Mouse (Mus musculus) cerebellum, postnatal 10 days (tissue): Measurements from ENCODE around the gene Tsfm.
"Not testable (repeated sequence)": the region's sequence is repeated elsewhere in the genome, so short reads cannot be mapped to it uniquely, and the experiment has no call there.

ENCODE experiments used
- DNase-seq, 2 experiments: peaks; one replicate each; pipeline ENCODE4 v3.0.0; 2021; ENCODE audit warnings: mixed read lengths in 2 of 2

The Tsfm gene

GRCm38 (mm10) chr10:127030336-127031296, at the start of gene Tsfm:
Gene Tsfm, minus strand, starts transcription at chr10:127030840.
- peak; percentile 97 for DNase-seq

DNA sequence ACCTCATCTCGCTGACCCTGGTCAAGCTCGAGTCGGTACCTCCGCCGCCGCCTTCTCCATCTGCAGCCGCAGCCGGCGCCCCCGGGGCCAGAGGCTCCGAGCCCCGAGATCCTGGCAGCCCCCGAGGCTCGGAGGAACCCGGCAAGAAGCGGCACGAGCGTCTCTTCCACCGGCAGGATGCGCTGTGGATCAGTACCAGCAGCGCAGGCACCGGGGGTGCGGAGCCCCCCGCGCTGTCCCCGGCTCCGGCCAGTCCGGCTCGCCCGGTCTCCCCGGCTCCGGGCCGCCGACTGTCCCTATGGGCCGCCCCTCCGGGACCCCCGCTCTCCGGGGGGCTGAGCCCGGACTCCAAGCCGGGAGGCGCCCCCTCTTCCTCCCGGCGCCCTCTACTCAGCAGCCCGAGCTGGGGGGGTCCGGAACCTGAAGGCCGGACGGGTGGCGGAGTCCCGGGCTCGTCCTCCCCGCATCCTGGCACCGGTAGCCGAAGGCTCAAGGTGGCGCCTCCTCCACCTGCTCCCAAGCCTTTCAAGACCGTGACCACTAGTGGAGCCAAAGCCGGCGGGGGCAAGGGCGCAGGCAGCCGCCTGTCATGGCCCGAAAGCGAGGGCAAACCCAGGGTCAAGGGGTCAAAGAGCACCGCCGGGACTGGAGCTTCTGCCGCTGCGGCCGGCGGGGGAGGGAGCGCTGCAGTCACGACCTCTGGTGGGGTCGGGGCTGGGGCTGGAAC, 49.2 kb upstream of the Tsfm start:
- DNase-seq, result peak; percentile 79 to 80

- DNase-seq, result peak; percentile 83 to 87
Measured at GRCm38 (mm10) chr10:127078677-127079575, 48.3 kb upstream of the Tsfm start.

GRCm38 (mm10) chr10:127078001-127078676, 47.5 kb upstream of the Tsfm start:
- DNase-seq, result peak in 1 of 2 experiments; percentile 49

GRCm38 (mm10) chr10:127077515-127077914, 46.9 kb upstream of the Tsfm start:
- no peak for DNase-seq

GRCm38 (mm10) chr10:127076082-127076481, 45.4 kb upstream of the Tsfm start:
- no peak for DNase-seq

- DNase-seq, result no peak
Measured at GRCm38 (mm10) chr10:127075651-127076050, 45.0 kb upstream of the Tsfm start.

GRCm38 (mm10) chr10:127075080-127075479, 44.4 kb upstream of the Tsfm start, which contains the start of gene Agap2:
Gene Agap2, plus strand, starts transcription at chr10:127075284.
- no peak for DNase-seq

DNA sequence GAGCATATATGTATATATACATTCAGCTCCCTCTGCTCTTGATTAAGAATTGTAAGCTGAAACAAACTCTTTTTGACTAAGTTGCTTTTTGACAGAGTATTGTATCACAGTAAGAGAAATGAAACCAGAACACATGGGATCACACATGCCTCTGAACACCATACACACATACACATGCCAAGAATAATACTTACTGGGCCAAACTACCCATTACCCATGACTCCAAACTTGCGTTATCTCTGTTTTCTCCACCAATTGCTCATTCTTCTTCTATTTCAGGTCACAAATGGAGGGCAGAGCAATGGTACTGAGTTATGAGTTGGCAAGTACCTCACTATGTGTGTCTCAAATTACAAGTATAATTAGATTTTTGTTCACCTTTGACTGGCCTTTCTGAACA, 43.3 kb upstream of the Tsfm start:
- no peak for DNase-seq

DNA sequence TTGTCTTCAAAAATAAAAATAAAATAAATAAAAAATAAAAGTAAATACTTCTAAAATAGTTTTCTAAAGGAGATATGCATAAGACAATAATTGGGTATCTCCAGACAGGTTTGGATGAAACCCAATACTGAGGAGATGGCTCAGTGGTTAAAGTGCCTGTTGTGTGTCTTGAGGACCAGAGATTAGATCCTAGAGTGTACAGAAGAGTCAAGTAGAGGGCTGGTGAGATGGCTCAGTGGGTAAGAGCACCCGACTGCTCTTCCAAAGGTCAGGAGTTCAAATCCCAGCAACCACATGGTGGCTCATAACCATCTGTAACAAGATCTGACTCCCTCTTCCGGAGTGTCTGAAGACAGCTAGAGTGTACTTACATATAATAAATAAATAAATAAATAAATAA, 42.3 kb upstream of the Tsfm start:
- not testable (repeated sequence) for DNase-seq

DNA sequence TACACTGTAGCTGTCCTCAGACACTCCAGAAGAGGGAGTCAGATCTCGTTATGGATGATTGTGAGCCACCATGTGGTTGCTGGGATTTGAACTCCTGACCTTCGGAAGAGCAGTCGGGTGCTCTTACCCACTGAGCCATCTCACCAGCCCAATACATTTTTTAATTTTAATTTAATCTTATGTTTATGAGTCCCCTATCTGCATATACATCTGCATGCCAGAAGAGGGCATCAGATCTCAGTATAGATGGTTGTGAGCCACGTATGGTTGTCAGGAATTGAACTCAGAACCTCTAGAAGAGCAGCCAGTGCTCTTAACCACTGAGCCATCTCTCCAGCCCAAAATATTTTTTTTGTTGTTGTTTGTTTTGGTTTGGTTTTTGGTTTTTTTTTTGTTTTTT, 41.6 kb upstream of the Tsfm start:
- DNase-seq, result not testable (repeated sequence)

- no peak for DNase-seq
Measured at GRCm38 (mm10) chr10:127071203-127071602, 40.6 kb upstream of the Tsfm start.

DNA sequence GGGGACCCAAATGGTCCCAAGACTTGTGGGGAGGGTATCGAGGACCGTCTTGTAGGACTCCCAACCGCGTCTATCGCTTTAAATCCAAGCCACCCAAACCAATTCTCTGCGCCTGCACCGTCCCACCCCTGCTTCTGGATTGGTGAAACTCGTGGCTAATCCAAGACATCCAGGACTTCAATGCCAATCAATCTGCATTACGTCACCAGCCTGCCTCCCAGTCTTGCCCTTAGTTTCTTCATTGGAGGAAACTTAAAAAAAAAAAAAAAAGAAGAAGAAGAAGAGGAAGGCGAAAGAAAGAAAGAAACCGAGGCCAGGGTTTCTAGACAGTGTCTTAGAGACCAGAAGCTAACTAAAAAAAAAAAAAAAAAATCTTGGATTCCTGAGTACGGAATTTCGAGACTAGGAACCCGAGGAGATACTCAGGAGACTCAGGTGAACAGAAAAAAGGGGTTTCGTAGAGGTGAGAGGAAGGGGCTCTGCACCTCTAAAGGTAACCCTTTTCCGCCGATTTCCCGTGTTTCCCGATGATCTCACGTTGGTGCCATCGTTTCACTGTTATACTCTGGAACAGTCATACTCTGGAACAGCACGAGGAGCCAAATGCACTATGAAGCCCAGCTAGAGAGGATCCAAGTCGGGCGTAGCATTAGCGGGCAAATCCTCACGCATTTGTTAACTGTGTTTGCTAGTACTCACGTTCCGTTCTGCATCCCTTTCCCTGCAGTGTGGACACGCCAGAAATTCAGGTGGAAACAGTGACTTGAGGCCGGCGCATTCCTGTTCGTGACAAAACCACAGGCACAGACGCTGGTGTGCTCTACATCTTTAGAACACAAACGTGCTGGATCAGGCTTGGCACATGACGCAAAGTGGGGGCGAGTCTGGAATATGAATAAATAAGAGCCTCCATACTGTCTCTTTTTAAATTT, 39.8 kb upstream of the Tsfm start, which contains the start of gene Tspan31:
Gene Tspan31, minus strand, starts transcription at position 75 of the 932 bp plus-strand sequence.
- peak; percentile 94 to 95 for DNase-seq

DNA sequence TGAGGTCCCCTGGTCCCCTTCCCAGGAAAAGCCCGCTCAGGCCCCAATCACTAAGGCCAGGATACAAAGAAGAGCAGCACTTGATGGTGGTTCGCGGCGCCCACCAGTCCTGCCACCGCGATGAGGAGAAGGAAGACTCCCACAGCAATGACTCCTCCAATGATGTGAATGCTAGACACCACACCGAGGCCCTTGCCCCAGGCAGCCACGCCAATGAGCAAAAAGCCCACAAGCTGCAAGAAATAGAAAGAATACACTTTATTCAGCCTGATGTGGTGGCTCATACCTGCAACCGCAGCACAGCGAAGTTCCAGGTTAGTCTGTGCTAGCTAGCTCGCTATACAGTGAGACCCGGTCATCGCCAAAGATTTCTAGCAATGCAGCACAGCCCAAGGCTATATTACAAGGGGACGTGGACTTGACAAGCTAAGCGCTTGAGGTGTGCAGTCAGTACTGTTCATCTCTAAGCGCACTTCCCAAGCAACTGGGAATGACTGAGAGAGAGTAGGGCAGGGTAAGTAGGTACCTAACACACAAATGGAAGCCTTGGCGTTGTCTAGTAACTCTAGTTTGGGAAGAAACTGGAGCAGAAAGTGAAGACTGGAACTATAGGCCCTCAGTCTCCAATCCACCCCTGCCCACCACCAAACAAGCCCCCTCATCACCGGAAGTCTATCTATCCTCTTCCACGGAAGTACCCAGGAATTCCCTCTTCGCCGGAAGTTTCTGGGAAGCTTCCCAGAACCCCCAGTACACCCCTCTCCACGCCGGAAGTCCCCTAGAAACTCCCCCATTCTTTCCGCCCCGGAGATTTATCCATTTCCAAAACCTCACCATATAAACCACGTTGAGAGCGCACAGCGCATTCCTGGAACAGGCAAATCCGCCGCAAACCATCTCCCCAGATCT, 38.9 kb upstream of the Tsfm start:
- peak; percentile 80 to 81 for DNase-seq

DNA sequence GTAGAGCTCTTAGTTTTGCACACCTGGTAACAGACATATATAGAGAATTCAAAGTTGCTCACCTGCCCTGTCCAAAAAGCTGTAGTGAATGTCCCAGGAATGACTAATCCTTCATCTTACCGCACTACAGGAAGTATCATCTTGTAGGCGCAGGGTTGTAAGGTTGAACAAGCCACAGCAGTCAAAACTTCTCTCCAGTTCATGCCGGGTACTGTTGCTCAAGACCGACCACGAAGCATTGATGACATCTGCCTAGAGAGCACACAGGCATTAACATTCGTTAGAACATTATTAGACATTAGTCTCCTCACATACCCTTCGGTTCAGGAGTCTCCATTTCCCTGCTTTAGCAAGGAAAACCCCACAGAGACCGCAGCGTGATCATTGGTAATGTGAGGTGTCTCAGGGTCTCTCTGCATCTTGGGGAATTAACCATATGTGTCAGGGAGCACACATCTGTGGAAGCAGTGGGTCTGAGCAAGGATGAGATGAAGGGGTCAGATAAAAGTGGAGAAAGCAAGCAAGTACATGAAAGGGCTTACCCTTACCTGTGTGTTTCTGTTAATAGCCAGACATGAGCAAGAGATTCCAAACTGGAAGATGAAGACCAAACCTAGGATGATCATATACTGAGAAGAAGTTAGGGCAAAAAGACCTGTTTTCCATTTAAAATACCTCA, 37.9 kb upstream of the Tsfm start:
- DNase-seq, result no peak

DNA sequence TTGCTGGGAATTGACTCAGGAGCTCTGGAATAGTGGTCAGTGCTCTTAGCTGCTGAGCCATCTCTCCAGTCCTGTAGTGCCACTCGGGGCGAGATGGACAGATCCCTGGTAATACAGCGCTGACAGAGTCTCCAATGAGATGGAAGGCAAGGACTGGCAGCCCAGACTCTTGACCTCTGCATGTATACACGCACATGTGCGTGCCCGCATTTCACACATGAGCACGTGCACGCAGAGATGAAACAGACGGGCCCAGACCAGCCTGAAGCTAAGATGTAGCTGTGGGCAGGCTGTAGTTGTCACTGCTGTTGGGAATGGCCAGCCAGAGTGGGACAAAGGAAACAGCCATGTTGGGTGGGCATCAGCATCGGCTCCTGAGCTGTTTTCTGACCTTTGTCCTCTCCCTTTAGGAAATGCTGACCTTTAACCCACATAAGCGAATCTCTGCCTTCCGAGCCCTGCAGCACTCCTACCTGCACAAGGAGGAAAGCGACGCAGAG, 35.9 kb upstream of the Tsfm start:
- no peak for DNase-seq

- no peak for DNase-seq
Measured at GRCm38 (mm10) chr10:127065981-127066380, 35.3 kb upstream of the Tsfm start.
